Mouse (Mus musculus) cerebellum, adult (tissue): Measurements from ENCODE around the gene Slc11a2.

Experiments used
- ATAC-seq: cut with Nextera tagmentation; 2 replicates; pipeline ENCODE4 v1.9.2; 2017; ENCODE audit warnings: mild to moderate bottlenecking, moderate library complexity, mixed read lengths; ENCODE audit not compliant: insufficient number of reproducible peaks, low FRiP score, low TSS enrichment

The Slc11a2 gene

DNA sequence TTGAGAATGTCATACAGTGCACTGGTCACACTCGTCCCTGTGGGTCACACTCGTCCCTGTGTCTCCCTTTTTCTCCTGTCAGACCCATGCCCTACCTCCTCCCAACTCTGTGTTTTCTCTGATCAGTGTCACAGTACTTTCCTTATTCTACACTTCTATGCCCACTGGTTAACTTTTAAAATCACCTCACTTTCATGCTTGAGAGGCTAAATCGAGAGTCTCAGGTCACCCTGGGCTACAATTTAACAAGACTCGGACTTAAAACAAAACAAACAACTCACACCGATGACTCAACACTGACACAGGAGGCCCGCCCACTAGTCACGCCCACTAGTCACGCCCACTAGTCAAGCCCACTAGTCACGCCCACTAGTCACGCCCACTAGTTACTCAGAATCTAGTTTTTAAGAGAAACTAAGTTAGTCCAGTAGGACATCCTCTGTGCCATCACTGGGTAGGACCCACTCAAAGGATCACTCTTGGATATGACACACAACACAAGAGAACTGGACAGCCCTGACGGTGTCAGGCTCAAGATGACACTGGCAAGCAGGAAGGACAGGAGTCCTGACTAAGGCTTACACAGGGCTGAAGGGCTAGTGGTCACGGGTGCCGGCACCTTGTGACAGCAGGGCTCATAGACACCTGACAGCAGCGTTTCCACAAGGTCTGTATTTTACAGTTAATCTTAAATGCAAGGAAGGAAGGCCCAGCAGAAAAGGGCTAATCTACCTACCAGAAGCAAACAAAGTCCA lies 13.8 kb downstream of the Slc11a2 start:
- ATAC-seq = no peak

DNA sequence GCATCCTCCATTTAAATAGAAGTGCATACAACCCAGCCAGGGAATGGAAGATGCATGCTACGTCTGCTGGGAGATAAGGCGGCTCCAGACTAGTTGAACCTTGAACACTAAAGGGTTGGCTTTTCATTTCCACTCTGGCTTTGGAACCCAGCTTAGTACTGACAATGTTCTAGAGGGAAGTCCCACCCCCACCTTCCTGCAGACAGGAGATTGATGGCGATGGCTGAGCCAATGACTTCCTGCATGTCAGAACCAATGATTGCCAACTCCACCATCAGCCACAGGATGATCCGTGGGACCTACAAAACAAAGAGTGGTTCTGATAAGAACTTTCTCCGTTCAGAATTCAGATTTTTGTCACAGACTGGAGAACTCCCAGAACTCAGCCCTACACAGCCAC lies 18.8 kb downstream of the Slc11a2 start:
- ATAC-seq = no peak

DNA sequence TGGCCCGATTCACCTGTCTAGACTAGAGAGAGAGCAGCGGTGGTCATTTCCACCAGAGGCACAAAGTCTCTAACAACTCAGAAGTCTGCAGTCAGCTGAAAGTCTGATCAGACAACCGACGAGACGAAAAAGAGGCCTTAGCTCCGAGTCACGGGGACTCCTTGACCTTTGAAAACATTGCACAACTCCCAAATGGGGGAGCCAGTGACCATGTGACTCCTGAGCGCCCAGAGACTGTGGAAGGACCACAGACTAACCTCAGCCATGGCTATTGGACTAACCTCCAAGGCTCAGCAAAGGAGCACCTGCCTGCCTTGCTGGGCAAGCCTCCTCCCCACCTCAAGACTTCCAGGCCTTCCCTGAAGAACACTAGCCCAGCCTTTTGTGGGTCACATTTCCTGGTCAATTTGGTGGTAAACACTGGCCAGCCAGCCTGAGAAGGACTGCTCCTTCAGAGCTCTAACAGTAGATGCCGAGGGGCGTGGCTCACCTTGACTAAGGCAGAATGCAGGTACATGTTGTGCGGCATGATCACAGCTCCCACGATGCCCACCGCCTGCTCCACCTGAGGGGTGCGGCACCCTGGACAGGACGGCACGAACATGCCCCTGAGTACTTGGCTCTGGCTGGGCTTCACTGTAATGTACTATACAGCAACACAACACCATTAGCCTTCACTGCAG lies 21.4 kb downstream of the Slc11a2 start:
- ATAC-seq = no peak

DNA sequence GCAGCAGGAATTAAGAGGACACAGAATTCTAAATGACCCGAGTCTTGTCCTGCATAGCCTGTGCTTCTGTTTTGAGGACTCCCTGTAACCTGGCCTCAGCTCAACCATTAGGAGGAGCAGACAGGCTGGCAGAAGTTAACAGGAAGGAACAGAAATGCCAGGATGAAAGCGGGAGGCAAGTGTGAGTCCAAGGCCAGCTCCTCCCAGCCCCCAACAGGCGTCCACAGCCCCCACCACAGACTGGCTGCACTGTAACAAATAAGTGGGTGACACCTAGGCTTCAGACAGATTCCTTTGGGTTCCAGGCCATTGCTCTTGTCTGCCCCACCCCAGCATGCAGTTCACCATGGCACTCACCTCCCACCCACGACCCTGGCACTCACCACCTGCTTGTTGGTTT lies 22.1 kb downstream of the Slc11a2 start:
- no peak for ATAC-seq

GRCm38 (mm10) chr15:100402347-100402746 lies 22.5 kb downstream of the Slc11a2 start:
- no peak for ATAC-seq

DNA sequence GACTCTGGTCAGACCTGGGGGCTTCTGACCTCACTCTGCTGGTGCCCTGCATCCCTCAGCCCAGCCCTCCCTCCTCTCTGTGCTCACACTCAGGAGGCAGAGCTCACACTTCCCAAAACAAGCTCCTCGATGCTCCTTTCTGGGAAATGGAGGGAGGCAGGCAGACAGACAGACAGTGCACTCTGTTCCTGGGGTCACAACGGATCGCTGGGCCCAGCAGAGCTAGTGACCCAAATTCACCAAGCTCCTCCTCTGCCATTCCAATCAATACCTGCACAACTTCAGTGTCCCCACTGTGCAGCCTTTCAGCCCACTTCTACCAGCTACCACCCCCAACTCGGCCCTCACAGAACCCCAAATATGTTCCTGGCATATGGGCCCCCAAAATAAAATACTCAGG lies 23.1 kb downstream of the Slc11a2 start:
- no peak for ATAC-seq

DNA sequence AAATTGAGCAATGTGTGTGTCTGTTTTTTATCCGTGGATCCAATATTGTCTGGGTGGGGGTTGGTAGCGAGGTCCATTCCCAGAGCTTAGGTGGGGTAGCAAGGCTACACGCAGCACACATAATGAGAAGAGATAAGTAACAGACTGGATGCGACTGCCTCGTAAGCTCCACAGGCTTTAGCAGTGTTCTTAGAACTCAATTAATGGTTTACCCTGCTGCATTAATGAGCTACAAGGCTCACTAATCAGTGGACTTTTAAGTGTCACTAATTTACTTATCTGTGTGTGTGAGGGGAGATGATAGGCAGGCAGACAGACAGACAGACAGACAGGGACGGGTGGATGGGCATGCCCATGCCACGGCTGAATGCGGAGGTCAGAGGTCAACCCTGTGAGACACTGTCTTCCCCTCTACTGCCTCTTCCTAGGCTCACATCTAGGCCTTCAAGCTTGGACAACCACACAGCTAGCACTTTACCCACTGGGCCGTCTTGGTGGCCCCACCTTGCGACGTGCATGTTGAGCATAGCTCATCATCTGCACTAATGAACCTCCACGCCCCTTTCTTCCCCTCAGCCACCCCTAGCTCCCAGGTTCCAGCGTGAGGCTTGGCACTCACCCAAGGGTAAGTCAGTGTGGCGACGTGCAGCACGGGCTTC lies 24.2 kb downstream of the Slc11a2 start:
- no peak for ATAC-seq

- no peak for ATAC-seq
These were observed 29.3 kb downstream of the Slc11a2 start for GRCm38 (mm10) chr15:100395561-100395960.

- no peak for ATAC-seq
These were observed 31.9 kb downstream of the Slc11a2 start for GRCm38 (mm10) chr15:100393016-100393415.

DNA sequence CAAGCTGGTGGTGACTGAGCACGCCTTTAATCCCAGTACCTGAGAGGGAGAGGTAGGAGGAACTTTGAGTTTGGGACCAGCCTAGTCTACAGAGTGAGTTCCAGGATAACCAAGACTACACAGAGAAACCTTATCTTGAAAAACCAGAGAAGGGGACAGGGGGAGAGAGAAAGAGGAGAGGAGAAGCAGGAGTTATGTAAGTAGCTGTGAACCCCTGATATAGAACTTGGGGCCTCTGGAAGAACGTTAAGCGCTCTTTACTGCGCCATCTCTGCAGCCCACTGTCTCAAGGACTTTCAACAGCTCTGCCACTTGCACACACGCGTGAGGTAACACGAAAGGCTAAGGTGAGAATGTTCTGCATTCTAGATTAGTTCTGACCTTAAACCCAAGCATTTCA lies 33.3 kb downstream of the Slc11a2 start:
- ATAC-seq = no peak

- no peak for ATAC-seq
These were observed 33.8 kb downstream of the Slc11a2 start for GRCm38 (mm10) chr15:100391066-100391465.

GRCm38 (mm10) chr15:100388886-100389285 lies 36.0 kb downstream of the Slc11a2 start:
- no peak for ATAC-seq

GRCm38 (mm10) chr15:100388224-100388835 lies 36.5 kb downstream of the Slc11a2 start:
- ATAC-seq = no peak

DNA sequence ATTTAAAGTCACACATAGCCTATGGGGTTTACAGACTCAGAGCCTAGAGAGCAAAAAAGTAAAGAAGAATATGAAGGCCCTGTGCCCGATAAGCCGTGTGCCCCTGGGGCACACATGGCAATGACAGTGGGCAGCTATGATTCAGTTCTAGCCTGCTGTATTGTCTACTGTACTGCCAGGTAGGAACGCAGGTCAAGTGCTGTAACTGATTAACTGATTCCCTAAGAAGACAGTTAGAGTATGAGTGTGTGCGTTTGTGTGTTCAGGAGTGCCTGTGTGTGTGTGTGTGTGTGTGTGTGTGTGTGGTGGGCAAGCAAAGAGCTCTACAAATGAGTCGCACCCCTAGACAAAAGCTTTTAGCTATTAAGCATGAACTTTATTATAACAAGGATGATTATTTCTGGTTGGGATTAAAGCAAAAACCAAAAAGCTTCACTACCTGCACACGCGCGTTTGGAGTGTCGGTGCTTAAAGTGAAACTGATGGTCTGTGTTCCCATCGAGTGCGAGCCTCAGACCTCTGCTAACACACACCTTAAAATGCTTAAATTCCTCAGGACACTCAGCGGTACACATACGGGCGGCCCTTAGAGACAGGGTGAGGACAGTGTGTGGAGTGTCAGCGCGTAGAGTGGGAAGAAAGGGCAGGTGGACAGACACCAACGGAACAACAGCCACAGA lies 37.2 kb downstream of the Slc11a2 start:
- ATAC-seq = no peak

GRCm38 (mm10) chr15:100385705-100386104 lies 39.2 kb downstream of the Slc11a2 start:
- no peak for ATAC-seq

GRCm38 (mm10) chr15:100380104-100380503 lies 44.8 kb downstream of the Slc11a2 start:
- no peak for ATAC-seq

- ATAC-seq = no peak
These were observed 45.2 kb downstream of the Slc11a2 start for GRCm38 (mm10) chr15:100379658-100380057.

GRCm38 (mm10) chr15:100377847-100378505 lies 46.9 kb downstream of the Slc11a2 start:
- ATAC-seq = peak; percentile 31; the same call in 1 of the 2 replicates

GRCm38 (mm10) chr15:100375066-100375465 lies 49.8 kb downstream of the Slc11a2 start:
- ATAC-seq = no peak

GRCm38 (mm10) chr15:100367119-100367518 lies 57.8 kb downstream of the Slc11a2 start:
- no peak for ATAC-seq
